1 mouse cellular context compared by ENCODE assay signal in genomic region chr19:7307995-7308770, GRCm38 (mm10).
TF ChIP-seq lines count a peak whose summit lies in the region.

No protein-coding gene starts in this region.

TF ChIP-seq in MEL, 35 proteins besides CTCF, POLR2A, EP300 and RAD21 (continued from another document):
- TF ChIP-seq JUND (IDR thresholded peaks at IDR 0.05; ENCODE audit: low read depth, low read length) (no peak), MXI1 (IDR thresholded peaks at IDR 0.05; ENCODE audit: low read depth, low read length) (peak; percentile 77), ELF1 (IDR thresholded peaks at IDR 0.05; ENCODE audit: low read depth, low read length) (no peak), CHD2 (IDR thresholded peaks at IDR 0.05; ENCODE audit: low read length) (no peak), MYC (IDR thresholded peaks at IDR 0.05; ENCODE audit: low read depth, low read length) (peak; percentile 65; the same call in 1 of the 2 replicates), SIN3A (IDR thresholded peaks at IDR 0.05; ENCODE audit: low read length) (peak; percentile 58)
